Mouse (Mus musculus) left cerebral cortex, postnatal 36 days (tissue): ENCODE results near the gene Tom1l2. TPM values are rescaled to one million over a fixed set of nuclear protein-coding genes. Genes with fewer than 3 reads are reported as not detected.

Source experiments
- DNase-seq, 2 experiments: peaks; one replicate each; pipeline ENCODE4 v3.0.0; 2021 to 2022; ENCODE audit warnings: low spot score in 2 of 2, mixed read lengths in 1 of 2
- intact Hi-C: fragments of 180-260 bp; cut with DNase I; formaldehyde crosslinking; loops from one replicate; pipeline ENCODE4 v1.15.1; 2025
- total RNA-seq, 2 experiments: library from RNA; stranded (reverse); gene quantifications; 2 replicates each; pipeline ENCODE4 v1.2.3; 2021

Gene Tom1l2
- total RNA-seq, 2 experiments from 2014 or later: 216 to 221 TPM

- DNase-seq: peak; percentile 56 to 70
- intact Hi-C loops: loop anchor here (2.0 to 5.0 kb wide), 2 partner anchors 50 to 65 kb away; partner anchors contain the start of gene Gid4
These were observed 757 bp downstream of the Tom1l2 start for GRCm38 (mm10) chr11:60351925-60352371.

- intact Hi-C loops: loop anchor here (5.0 kb wide), 1 partner anchor 49 kb away; no protein-coding TSS in a partner anchor
- no peak for DNase-seq
These were observed 1.3 kb downstream of the Tom1l2 start for GRCm38 (mm10) chr11:60351388-60351787.

GRCm38 (mm10) chr11:60346537-60346936 is 6.2 kb downstream of the Tom1l2 start:
- no peak for DNase-seq

GRCm38 (mm10) chr11:60345868-60346267 is 6.8 kb downstream of the Tom1l2 start:
- no peak for DNase-seq
- intact Hi-C loops: no loop called here

More at GRCm38 (mm10) chr11:60346537-60346936, 6.2 kb downstream of the Tom1l2 start:
- intact Hi-C loops: no loop called here

GRCm38 (mm10) chr11:60339361-60339760 is 13.3 kb downstream of the Tom1l2 start:
- no peak for DNase-seq
- intact Hi-C loops: loop anchor here (5.0 kb wide), 1 partner anchor 37 kb away; no protein-coding TSS in a partner anchor

GRCm38 (mm10) chr11:60338291-60338690 is 14.4 kb downstream of the Tom1l2 start:
- DNase-seq: no peak
- intact Hi-C loops: loop anchor here (5.0 kb wide), 1 partner anchor 36 kb away; no protein-coding TSS in a partner anchor

GRCm38 (mm10) chr11:60335771-60336170 is 16.9 kb downstream of the Tom1l2 start:
- peak in 1 of 2 experiments; percentile 31 for DNase-seq
- intact Hi-C loops: loop anchor here (5.0 kb wide), 1 partner anchor 33 kb away; no protein-coding TSS in a partner anchor

- intact Hi-C loops: no loop called here
- DNase-seq: no peak
These were observed 18.6 kb downstream of the Tom1l2 start for GRCm38 (mm10) chr11:60334124-60334523.

- peak in 1 of 2 experiments; percentile 32 for DNase-seq
- intact Hi-C loops: no loop called here
These were observed 19.2 kb downstream of the Tom1l2 start for GRCm38 (mm10) chr11:60333461-60333860.

- DNase-seq: no peak
- intact Hi-C loops: no loop called here
These were observed 22.2 kb downstream of the Tom1l2 start for GRCm38 (mm10) chr11:60330551-60330950.

- DNase-seq: no peak
- intact Hi-C loops: no loop called here
These were observed 29.0 kb downstream of the Tom1l2 start for GRCm38 (mm10) chr11:60323731-60324130.

GRCm38 (mm10) chr11:60321438-60321837 is 31.3 kb downstream of the Tom1l2 start:
- DNase-seq: no peak
- intact Hi-C loops: no loop called here

GRCm38 (mm10) chr11:60320426-60321037 is 32.2 kb downstream of the Tom1l2 start:
- intact Hi-C loops: no loop called here
- DNase-seq: no peak

GRCm38 (mm10) chr11:60319257-60320066 is 33.2 kb downstream of the Tom1l2 start:
- DNase-seq: no peak
- intact Hi-C loops: no loop called here

GRCm38 (mm10) chr11:60318716-60319115 is 34.0 kb downstream of the Tom1l2 start:
- intact Hi-C loops: no loop called here
- peak in 1 of 2 experiments; percentile 49 for DNase-seq

GRCm38 (mm10) chr11:60317376-60318102 is 35.2 kb downstream of the Tom1l2 start:
- intact Hi-C loops: no loop called here
- DNase-seq: no peak

GRCm38 (mm10) chr11:60316883-60317282 is 35.8 kb downstream of the Tom1l2 start:
- peak in 1 of 2 experiments; percentile 41 for DNase-seq
- intact Hi-C loops: no loop called here

GRCm38 (mm10) chr11:60316250-60316649 is 36.5 kb downstream of the Tom1l2 start:
- intact Hi-C loops: no loop called here
- DNase-seq: no peak

- intact Hi-C loops: no loop called here
These were observed 41.5 kb downstream of the Tom1l2 start for GRCm38 (mm10) chr11:60311025-60311854.

More at GRCm38 (mm10) chr11:60311025-60311854, 41.5 kb downstream of the Tom1l2 start:
- DNase-seq: peak; percentile 70 to 78
